Mouse (Mus musculus): ENCODE results near the gene Gm28230. TPM values are rescaled to one million over a fixed set of nuclear protein-coding genes. Genes with fewer than 3 reads are reported as not detected.
A peak's percentile ranks its signal among the peaks of the same experiment; 100 is the strongest.

Gm28230 gene
- polyA plus RNA-seq, 1 experiment from 2014 or later: not detected

DNA sequence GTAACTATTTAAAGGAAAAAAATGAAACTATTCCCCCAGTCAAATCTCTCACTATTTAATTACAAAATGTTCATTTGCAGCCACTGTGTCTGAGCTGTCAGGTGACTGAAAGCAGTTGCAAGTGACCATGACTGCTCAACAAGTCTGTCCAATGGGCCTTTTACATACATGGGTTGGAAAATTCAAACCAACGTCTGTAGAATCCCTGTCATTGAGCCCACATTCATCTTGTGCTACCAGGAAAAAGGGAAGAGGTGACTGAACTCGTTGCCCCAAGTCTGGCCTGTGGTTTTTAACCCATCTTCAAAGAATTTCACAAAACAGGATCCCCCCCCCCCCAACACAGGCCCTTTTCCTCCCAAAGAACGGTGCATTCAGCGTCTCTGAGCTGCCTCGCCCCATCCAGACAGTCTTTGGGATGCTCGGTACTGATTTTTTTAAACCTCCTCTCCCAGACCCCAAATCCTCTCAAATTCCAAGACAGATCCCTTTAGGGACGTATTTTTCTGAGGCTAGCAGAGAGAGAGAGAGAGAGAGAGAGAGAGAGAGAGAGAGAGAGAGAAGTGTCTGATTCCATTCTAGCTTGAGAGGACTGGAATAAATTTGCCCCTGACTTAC, 30.6 kb upstream of the Gm28230 start:
- ATAC-seq (no peak), DNase-seq (ENCODE audit: low spot score) (no peak)
- Histone ChIP-seq H3K4me1 (ENCODE audit: control insufficient read depth, insufficient read depth, low read length) (peaks cover 8% of the 10 kb centered on the region; the same call in 1 of the 2 replicates), H3K9me3 (replicated peaks; ENCODE audit: control insufficient read depth, low read length) (no peaks in the 10 kb centered on the region), H3K4me3 (ENCODE audit: low read depth, low read length) (no peak overlapping the region), H3K27me3 (replicated peaks; ENCODE audit: control insufficient read depth, insufficient read depth, low read length) (peaks cover 99% of the 10 kb centered on the region), H3K4me2 (ENCODE audit: low read length) (no peak overlapping the region), H3K9ac (ENCODE audit: low read length) (no peak overlapping the region), H3K36me3 (ENCODE audit: control insufficient read depth, insufficient read depth, low read length) (no peaks in the 10 kb centered on the region), H3K27ac (ENCODE audit: low read depth, low read length) (no peak overlapping the region)
- WGBS: 2% methylated on average over 7 of the region's 7 CpGs

DNA sequence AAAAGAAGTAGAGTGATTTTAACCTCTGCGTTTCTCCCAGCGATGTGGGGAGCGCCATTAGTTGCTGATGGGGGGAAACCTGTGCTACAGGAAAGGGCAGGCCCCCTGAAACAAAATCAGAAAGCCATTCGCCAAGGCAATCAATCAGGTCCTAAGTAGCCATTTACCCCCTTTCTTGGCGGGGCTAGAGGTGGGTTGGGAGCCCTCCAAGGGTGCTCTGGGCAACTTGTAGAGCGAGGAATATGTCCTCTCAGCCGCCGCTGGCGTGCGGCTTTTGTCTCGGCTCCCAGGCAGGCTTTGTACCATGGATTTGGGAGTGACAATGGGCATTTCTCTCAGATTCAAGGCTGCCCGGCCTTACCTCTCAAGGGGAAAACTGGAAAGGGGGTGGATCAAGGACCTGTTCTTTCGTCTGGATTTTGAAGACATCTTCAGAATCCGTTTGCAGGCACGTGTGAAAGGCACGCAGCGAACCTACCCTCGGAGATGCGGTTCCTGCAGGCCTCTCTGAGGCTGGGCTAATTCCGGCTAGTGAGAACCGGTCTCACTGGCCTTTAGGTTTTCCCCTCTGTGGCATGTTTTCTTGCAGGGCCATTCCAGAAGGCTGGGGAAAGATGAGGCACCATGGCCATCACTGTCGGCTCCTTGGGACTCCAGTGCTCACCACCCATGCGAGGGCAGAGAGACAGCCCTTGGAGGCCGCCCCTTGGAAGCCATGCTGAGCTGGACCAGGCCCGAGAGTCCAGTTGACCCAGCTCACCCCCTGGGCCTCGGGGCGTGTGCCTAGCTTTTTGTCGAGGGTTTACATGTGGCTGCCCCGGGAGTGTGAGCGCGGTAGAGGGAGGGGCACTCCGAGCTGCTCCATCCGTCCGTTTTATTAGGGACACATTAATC, 29.8 kb upstream of the Gm28230 start:
- Histone ChIP-seq H3K27me3 (replicated peaks; ENCODE audit: control insufficient read depth, insufficient read depth, low read length) (peaks cover 99% of the 10 kb centered on the region), H3K4me1 (ENCODE audit: control insufficient read depth, insufficient read depth, low read length) (peaks cover 8% of the 10 kb centered on the region; the same call in 1 of the 2 replicates), H3K9me3 (replicated peaks; ENCODE audit: control insufficient read depth, low read length) (no peaks in the 10 kb centered on the region), H3K4me2 (ENCODE audit: low read length) (no peak overlapping the region), H3K4me3 (ENCODE audit: low read depth, low read length) (no peak overlapping the region), H3K36me3 (ENCODE audit: control insufficient read depth, insufficient read depth, low read length) (no peaks in the 10 kb centered on the region), H3K27ac (ENCODE audit: low read depth, low read length) (no peak overlapping the region), H3K9ac (ENCODE audit: low read length) (no peak overlapping the region)
- DNase-seq (ENCODE audit: low spot score) (no peak), ATAC-seq (no peak)
- whole genome bisulfite sequencing: 1% methylated on average over 34 of the region's 34 CpGs

DNA sequence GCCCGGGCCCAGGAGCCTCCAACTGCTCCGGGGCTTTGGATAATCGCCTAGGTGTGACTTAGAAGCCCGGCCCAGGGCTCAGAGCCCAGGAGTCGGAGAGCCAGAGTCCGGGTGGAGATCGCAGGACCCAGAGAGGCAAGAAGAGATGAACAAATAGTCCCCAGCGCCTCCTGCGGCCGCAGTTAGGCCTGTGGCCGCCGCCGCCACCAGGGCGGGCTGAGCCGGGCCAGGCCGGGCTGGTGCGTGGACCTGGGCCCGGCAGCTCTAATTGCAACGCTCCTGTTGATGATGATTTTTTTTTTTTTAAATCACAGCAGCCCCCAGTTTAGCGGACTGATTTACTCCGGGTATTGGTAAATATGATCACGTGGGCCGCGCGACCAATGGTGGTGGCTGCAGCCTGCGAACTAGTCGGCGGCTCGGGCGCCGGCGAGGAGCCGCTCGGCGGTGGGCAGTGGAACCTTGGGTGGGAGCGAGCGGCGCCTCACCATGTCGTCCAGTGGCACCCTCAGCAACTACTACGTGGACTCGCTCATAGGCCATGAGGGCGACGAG, 28.9 kb upstream of the Gm28230 start, which contains the start of gene Hoxd9:
TSS of gene Hoxd9 (plus strand) at position 161 of the 555 bp plus-strand sequence.
- Histone ChIP-seq H3K4me1 (ENCODE audit: control insufficient read depth, insufficient read depth, low read length) (peaks cover 8% of the 10 kb centered on the region; the same call in 1 of the 2 replicates), H3K9me3 (replicated peaks; ENCODE audit: control insufficient read depth, low read length) (no peaks in the 10 kb centered on the region), H3K27me3 (replicated peaks; ENCODE audit: control insufficient read depth, insufficient read depth, low read length) (peaks cover 98% of the 10 kb centered on the region), H3K27ac (ENCODE audit: low read depth, low read length) (no peak within 1 kb of the TSS), H3K9ac (ENCODE audit: low read length) (no peak within 1 kb of the TSS), H3K4me3 (ENCODE audit: low read depth, low read length) (peak within 1 kb of the TSS; percentile 23), H3K36me3 (ENCODE audit: control insufficient read depth, insufficient read depth, low read length) (no peaks in the 10 kb centered on the region), H3K4me2 (ENCODE audit: low read length) (peak within 1 kb of the TSS; percentile 48)
- no peak for DNase-seq (ENCODE audit: low spot score)
- under 1% methylated on average over 43 of the region's 43 CpGs for WGBS
- ATAC-seq: peak; percentile 71

DNA sequence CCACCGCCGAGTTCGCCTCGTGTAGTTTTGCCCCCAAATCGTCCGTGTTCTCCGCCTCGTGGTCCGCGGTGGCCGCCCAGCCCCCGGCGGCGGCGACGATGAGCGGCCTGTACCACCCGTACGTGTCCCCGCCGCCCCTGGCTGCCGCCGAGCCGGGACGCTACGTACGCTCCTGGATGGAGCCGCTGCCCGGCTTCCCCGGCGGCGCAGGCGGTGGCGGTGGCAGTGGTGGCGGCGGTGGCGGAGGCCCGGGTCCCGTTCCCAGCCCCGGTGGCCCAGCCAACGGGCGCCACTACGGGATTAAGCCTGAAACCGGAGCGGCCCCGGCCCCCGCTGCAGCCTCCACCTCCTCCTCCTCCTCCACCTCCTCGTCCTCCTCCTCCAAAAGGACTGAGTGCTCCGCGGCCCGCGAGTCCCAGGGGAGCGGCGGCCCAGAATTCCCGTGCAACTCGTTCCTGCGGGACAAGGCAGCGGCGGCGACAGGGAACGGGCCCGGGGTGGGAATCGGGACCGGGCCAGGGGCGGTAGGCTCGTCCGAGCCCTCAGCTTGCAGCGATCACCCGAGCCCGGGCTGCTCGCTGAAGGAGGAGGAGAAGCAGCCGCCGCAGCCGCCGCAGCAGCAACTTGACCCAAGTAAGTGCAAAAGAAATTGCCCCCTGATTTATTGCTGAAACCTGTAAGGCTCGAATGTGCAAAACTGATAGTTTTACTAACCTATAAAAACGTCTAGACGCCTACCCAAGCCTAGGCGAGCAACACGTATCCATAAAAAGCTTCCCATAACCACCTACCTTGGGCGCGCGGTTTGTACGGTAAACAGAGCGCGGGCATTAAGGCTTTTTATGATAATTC, 28.1 kb upstream of the Gm28230 start:
- 1% methylated on average over 74 of the region's 86 CpGs for WGBS
- peak overlapping the region; percentile 23 for H3K4me3 ChIP-seq (ENCODE audit: low read depth, low read length)

DNA sequence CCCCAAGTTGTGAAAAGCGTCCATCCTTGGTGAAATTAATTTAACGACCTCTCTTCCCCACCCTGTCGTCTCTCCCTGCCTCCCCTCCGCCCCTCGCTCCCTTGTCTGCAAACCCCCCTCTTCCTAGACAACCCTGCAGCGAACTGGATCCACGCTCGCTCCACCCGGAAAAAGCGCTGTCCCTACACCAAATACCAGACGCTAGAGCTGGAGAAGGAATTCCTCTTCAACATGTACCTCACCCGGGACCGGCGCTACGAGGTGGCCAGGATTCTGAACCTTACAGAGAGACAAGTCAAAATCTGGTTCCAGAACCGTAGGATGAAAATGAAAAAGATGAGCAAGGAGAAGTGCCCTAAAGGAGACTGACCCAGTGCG, 27.5 kb upstream of the Gm28230 start:
- Histone ChIP-seq H3K4me1 (ENCODE audit: control insufficient read depth, insufficient read depth, low read length) (peaks cover 8% of the 10 kb centered on the region; the same call in 1 of the 2 replicates), H3K4me3 (ENCODE audit: low read depth, low read length) (no peak overlapping the region), H3K4me2 (ENCODE audit: low read length) (no peak overlapping the region), H3K9me3 (replicated peaks; ENCODE audit: control insufficient read depth, low read length) (no peaks in the 10 kb centered on the region), H3K9ac (ENCODE audit: low read length) (no peak overlapping the region), H3K27ac (ENCODE audit: low read depth, low read length) (no peak overlapping the region), H3K27me3 (replicated peaks; ENCODE audit: control insufficient read depth, insufficient read depth, low read length) (peaks cover 96% of the 10 kb centered on the region), H3K36me3 (ENCODE audit: control insufficient read depth, insufficient read depth, low read length) (no peaks in the 10 kb centered on the region)
- no peak for DNase-seq (ENCODE audit: low spot score)
- no peak for ATAC-seq
- under 1% methylated on average over 17 of the region's 17 CpGs for WGBS

More for the DNA sequence above, 28.1 kb upstream of the Gm28230 start:
- Histone ChIP-seq H3K9me3 (replicated peaks; ENCODE audit: control insufficient read depth, low read length) (no peaks in the 10 kb centered on the region), H3K36me3 (ENCODE audit: control insufficient read depth, insufficient read depth, low read length) (no peaks in the 10 kb centered on the region), H3K27me3 (replicated peaks; ENCODE audit: control insufficient read depth, insufficient read depth, low read length) (peaks cover 96% of the 10 kb centered on the region), H3K27ac (ENCODE audit: low read depth, low read length) (no peak overlapping the region), H3K9ac (ENCODE audit: low read length) (no peak overlapping the region), H3K4me2 (ENCODE audit: low read length) (peak overlapping the region; percentile 48), H3K4me1 (ENCODE audit: control insufficient read depth, insufficient read depth, low read length) (peaks cover 8% of the 10 kb centered on the region; the same call in 1 of the 2 replicates)
- ATAC-seq: peak; percentile 56; the same call in 1 of the 2 replicates
- no peak for DNase-seq (ENCODE audit: low spot score)

DNA sequence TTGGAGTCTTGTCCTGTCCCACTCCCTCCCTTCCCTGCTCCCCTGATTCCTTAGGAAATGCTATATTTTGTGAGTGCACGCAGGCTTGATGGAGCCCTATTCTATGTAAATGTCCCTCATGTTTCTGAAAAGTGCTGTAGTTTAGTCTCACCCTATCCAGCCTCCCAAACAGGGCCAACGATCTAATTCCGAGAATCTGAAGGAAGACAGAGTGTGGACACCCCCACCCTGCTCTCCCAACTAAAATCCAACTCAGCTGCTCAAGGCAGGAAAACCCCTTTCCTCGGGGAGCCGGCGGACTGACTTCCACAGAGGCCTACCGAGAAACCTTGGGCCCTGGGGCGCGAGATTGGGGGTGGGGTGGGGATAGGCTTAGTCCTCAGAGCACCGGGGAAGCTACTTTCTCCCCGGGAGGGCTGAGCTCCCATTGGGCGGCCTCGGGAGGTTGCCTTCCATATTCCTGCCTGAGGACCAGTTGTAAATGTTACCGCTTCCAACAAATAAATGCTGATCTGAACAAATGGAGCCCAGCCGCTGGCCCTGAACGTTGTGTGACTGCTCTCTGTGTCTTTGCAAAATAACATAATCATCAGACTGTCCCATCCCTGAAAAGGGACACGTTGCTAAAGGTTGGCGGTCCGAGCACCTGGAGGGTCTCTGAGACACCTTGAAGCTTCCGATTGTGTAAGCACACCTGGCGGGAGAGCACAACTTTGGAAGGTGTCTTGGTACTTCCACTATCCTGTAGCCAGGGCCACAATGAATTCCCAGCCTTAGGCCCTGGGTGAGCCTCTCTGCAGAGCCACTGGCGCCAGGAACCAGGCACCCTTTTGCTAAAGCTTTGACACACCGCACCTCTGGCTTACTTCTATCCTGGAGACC, 26.6 kb upstream of the Gm28230 start:
- Histone ChIP-seq H3K27me3 (replicated peaks; ENCODE audit: control insufficient read depth, insufficient read depth, low read length) (peaks cover 96% of the 10 kb centered on the region), H3K9me3 (replicated peaks; ENCODE audit: control insufficient read depth, low read length) (no peaks in the 10 kb centered on the region), H3K4me3 (ENCODE audit: low read depth, low read length) (no peak overlapping the region), H3K9ac (ENCODE audit: low read length) (no peak overlapping the region), H3K4me2 (ENCODE audit: low read length) (no peak overlapping the region), H3K36me3 (ENCODE audit: control insufficient read depth, insufficient read depth, low read length) (no peaks in the 10 kb centered on the region), H3K4me1 (ENCODE audit: control insufficient read depth, insufficient read depth, low read length) (peaks cover 9% of the 10 kb centered on the region; the same call in 1 of the 2 replicates), H3K27ac (ENCODE audit: low read depth, low read length) (no peak overlapping the region)
- DNase-seq (ENCODE audit: low spot score) (no peak), ATAC-seq (no peak)
- under 1% methylated on average over 23 of the region's 23 CpGs for WGBS

DNA sequence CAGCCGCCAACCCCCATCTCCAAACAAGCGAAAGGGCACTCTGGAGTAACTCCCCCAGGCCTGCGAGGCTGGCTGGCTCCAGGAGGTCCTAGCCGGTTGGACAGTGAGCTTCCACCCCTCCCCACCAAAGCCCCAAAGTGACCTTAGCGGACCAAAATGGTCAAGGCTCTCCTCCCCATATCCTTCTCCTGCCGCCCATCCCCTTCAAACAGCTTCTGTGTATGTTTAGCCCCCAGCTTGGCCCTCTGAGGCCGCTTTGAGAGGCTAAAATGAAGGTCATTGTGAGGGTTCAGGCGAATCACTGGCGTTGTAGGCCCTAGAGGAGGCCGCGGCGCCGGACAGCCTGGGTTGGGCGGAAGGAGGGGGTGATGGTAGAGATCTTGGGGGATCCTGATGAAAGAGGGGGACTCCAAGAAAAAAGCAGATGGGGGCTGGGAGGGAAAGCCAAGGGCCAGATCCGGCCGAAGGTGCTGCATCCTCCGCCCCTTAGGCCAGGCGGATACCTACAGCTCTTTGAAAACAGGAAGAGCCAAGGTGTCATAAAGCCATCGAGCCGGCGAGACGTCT, 25.9 kb upstream of the Gm28230 start:
- Histone ChIP-seq H3K27me3 (replicated peaks; ENCODE audit: control insufficient read depth, insufficient read depth, low read length) (peaks cover 96% of the 10 kb centered on the region), H3K4me3 (ENCODE audit: low read depth, low read length) (no peak overlapping the region), H3K27ac (ENCODE audit: low read depth, low read length) (no peak overlapping the region), H3K4me1 (ENCODE audit: control insufficient read depth, insufficient read depth, low read length) (peaks cover 12% of the 10 kb centered on the region; the same call in 1 of the 2 replicates), H3K9ac (ENCODE audit: low read length) (no peak overlapping the region), H3K4me2 (ENCODE audit: low read length) (no peak overlapping the region), H3K9me3 (replicated peaks; ENCODE audit: control insufficient read depth, low read length) (no peaks in the 10 kb centered on the region), H3K36me3 (ENCODE audit: control insufficient read depth, insufficient read depth, low read length) (no peaks in the 10 kb centered on the region)
- no peak for ATAC-seq
- DNase-seq (ENCODE audit: low spot score): no peak
- 1% methylated on average over 22 of the region's 22 CpGs for WGBS

Measured in forebrain, embryonic 14.5 days (tissue).